Mouse (Mus musculus): ENCODE measurements at regions not wholly inside any gene's neighbourhood (a gene's known extent, or its start where the extent isn't known, plus 50 kb on each side); places are given as distances from the start of the nearest gene placed in this dataset.

GRCm38 (mm10) chr5:64537113-64537780, 265.9 kb upstream of the Klf3 start:
- no peak for DNase-seq

- no peak for DNase-seq
Measured at GRCm38 (mm10) chr5:64541765-64542164, 261.4 kb upstream of the Klf3 start.

GRCm38 (mm10) chr5:64555931-64556330, 247.3 kb upstream of the Klf3 start:
- no peak for DNase-seq

- DNase-seq, result no peak
Measured at GRCm38 (mm10) chr5:64566451-64567390, 236.5 kb upstream of the Klf3 start.

GRCm38 (mm10) chr5:64567813-64568212, 235.4 kb upstream of the Klf3 start:
- DNase-seq, result no peak

- no peak for DNase-seq
Measured at GRCm38 (mm10) chr5:64568294-64568693, 234.9 kb upstream of the Klf3 start.

- no peak for DNase-seq
Measured at GRCm38 (mm10) chr5:64574386-64574785, 228.8 kb upstream of the Klf3 start.

GRCm38 (mm10) chr5:64575896-64576295, 227.3 kb upstream of the Klf3 start:
- no peak for DNase-seq

- no peak for DNase-seq
Measured at GRCm38 (mm10) chr5:64576426-64577262, 226.5 kb upstream of the Klf3 start.

- no peak for DNase-seq
Measured at GRCm38 (mm10) chr5:64577424-64577823, 225.8 kb upstream of the Klf3 start.

GRCm38 (mm10) chr5:64578536-64578935, 224.7 kb upstream of the Klf3 start:
- no peak for DNase-seq

- DNase-seq, result no peak
Measured at GRCm38 (mm10) chr5:64579086-64579485, 224.1 kb upstream of the Klf3 start.

- DNase-seq, result peak; percentile 50
Measured at GRCm38 (mm10) chr5:64579494-64580339, 223.5 kb upstream of the Klf3 start.

- DNase-seq, result no peak
Measured at GRCm38 (mm10) chr5:64580340-64580723, 222.9 kb upstream of the Klf3 start.

- no peak for DNase-seq
Measured at GRCm38 (mm10) chr5:64580786-64581445, 222.3 kb upstream of the Klf3 start.

- no peak for DNase-seq
Measured at GRCm38 (mm10) chr5:64581461-64581860, 221.7 kb upstream of the Klf3 start.

GRCm38 (mm10) chr5:64582031-64582430, 221.2 kb upstream of the Klf3 start:
- no peak for DNase-seq

- no peak for DNase-seq
Measured at GRCm38 (mm10) chr5:64584308-64584707, 218.9 kb upstream of the Klf3 start.

GRCm38 (mm10) chr5:64585076-64585786, 218.0 kb upstream of the Klf3 start:
- DNase-seq, result no peak

GRCm38 (mm10) chr5:64586316-64586715, 216.9 kb upstream of the Klf3 start:
- DNase-seq, result no peak
